Mouse (Mus musculus): ENCODE measurements around the gene Npnt. TPM values are rescaled to one million over a fixed set of nuclear protein-coding genes. Genes with fewer than 3 reads are reported as not detected.

Gene Npnt
- total RNA-seq, 1 experiment = 8.6 TPM

GRCm38 (mm10) chr3:132919240-132919639 is 30.9 kb downstream of the Npnt start:
- Histone ChIP-seq H3K9me3 (ENCODE audit: control insufficient read depth, insufficient read depth, low read depth, low read length) (no peaks in the 10 kb centered on the region), H3K9ac (ENCODE audit: insufficient read depth, low read depth, low read length, poor library complexity, severe bottlenecking) (no peak overlapping the region), H3K4me1 (ENCODE audit: control insufficient read depth in 2 of 2, insufficient read depth in 2 of 2, low read length in 2 of 2, poor library complexity in 1 of 2) (peaks cover 0 to 3% of the 10 kb centered on the region in 2 experiments; a peak in 1 of 4 replicates), H3K36me3 (ENCODE audit: control insufficient read depth, insufficient read depth, low read length, poor library complexity, severe bottlenecking) (no peaks in the 10 kb centered on the region), H3K4me3 (ENCODE audit: insufficient read depth in 1 of 2, low read depth in 1 of 2, low read length in 2 of 2, poor library complexity in 1 of 2, severe bottlenecking in 1 of 2) (no peak overlapping the region), H3K27ac (ENCODE audit: insufficient read depth, low read depth, low read length, poor library complexity, severe bottlenecking) (no peak overlapping the region)
- TF ChIP-seq MAFK (IDR thresholded peaks at IDR 0.05; ENCODE audit: insufficient read depth, low read depth, low read length) (no peak), ZNF384 (IDR thresholded peaks at IDR 0.05; ENCODE audit: low read depth, low read length) (no peak), CHD2 (IDR thresholded peaks at IDR 0.05; ENCODE audit: low read depth, low read length) (no peak), HCFC1 (IDR thresholded peaks at IDR 0.05; ENCODE audit: borderline replicate concordance, insufficient read depth, low read length) (no peak), ZC3H11A (IDR thresholded peaks at IDR 0.05; ENCODE audit: borderline replicate concordance, low read depth, low read length) (no peak)
- in situ Hi-C loops (cut with MboI; ENCODE audit: low sequenced_read_pairs in 2 of 2, unreplicated experiment in 2 of 2) = no loop called here
- DNase-seq (ENCODE audit: low read depth, low spot score) = no peak

- Histone ChIP-seq H3K4me1 (ENCODE audit: control insufficient read depth in 2 of 2, insufficient read depth in 2 of 2, low read length in 2 of 2, poor library complexity in 1 of 2) (peaks cover 0 to 3% of the 10 kb centered on the region in 2 experiments; a peak in 1 of 4 replicates), H3K36me3 (ENCODE audit: control insufficient read depth, insufficient read depth, low read length, poor library complexity, severe bottlenecking) (no peaks in the 10 kb centered on the region), H3K27ac (ENCODE audit: insufficient read depth, low read depth, low read length, poor library complexity, severe bottlenecking) (no peak overlapping the region), H3K4me3 (ENCODE audit: insufficient read depth in 1 of 2, low read depth in 1 of 2, low read length in 2 of 2, poor library complexity in 1 of 2, severe bottlenecking in 1 of 2) (no peak overlapping the region), H3K9ac (ENCODE audit: insufficient read depth, low read depth, low read length, poor library complexity, severe bottlenecking) (no peak overlapping the region), H3K9me3 (ENCODE audit: control insufficient read depth, insufficient read depth, low read depth, low read length) (no peaks in the 10 kb centered on the region)
- no peak for DNase-seq (ENCODE audit: low read depth, low spot score)
- in situ Hi-C loops (cut with MboI; ENCODE audit: low sequenced_read_pairs in 2 of 2, unreplicated experiment in 2 of 2) = no loop called here
- TF ChIP-seq HCFC1 (IDR thresholded peaks at IDR 0.05; ENCODE audit: borderline replicate concordance, insufficient read depth, low read length) (no peak), CHD2 (IDR thresholded peaks at IDR 0.05; ENCODE audit: low read depth, low read length) (no peak)
Measured at GRCm38 (mm10) chr3:132917356-132918090, 32.6 kb downstream of the Npnt start.

- Histone ChIP-seq H3K9me3 (ENCODE audit: control insufficient read depth, insufficient read depth, low read depth, low read length) (no peaks in the 10 kb centered on the region), H3K27ac (ENCODE audit: insufficient read depth, low read depth, low read length, poor library complexity, severe bottlenecking) (no peak overlapping the region), H3K9ac (ENCODE audit: insufficient read depth, low read depth, low read length, poor library complexity, severe bottlenecking) (no peak overlapping the region), H3K36me3 (ENCODE audit: control insufficient read depth, insufficient read depth, low read length, poor library complexity, severe bottlenecking) (no peaks in the 10 kb centered on the region), H3K4me1 (ENCODE audit: control insufficient read depth in 2 of 2, insufficient read depth in 2 of 2, low read length in 2 of 2, poor library complexity in 1 of 2) (peaks cover 0 to 3% of the 10 kb centered on the region in 2 experiments; a peak in 1 of 4 replicates), H3K4me3 (ENCODE audit: insufficient read depth in 1 of 2, low read depth in 1 of 2, low read length in 2 of 2, poor library complexity in 1 of 2, severe bottlenecking in 1 of 2) (no peak overlapping the region)
- no peak for DNase-seq (ENCODE audit: low read depth, low spot score)
- TF ChIP-seq HCFC1 (IDR thresholded peaks at IDR 0.05; ENCODE audit: borderline replicate concordance, insufficient read depth, low read length) (no peak), CHD2 (IDR thresholded peaks at IDR 0.05; ENCODE audit: low read depth, low read length) (no peak), ZNF384 (IDR thresholded peaks at IDR 0.05; ENCODE audit: low read depth, low read length) (no peak), ZC3H11A (IDR thresholded peaks at IDR 0.05; ENCODE audit: borderline replicate concordance, low read depth, low read length) (no peak), MAFK (IDR thresholded peaks at IDR 0.05; ENCODE audit: insufficient read depth, low read depth, low read length) (no peak)
- in situ Hi-C loops (cut with MboI; ENCODE audit: low sequenced_read_pairs in 2 of 2, unreplicated experiment in 2 of 2) = no loop called here
Measured at GRCm38 (mm10) chr3:132915661-132916060, 34.4 kb downstream of the Npnt start.

- H3K27ac ChIP-seq (ENCODE audit: insufficient read depth, low read depth, low read length, poor library complexity, severe bottlenecking) = 0 out of 2 replicates have a peak overlapping the region, but pooled peaks have one; percentile 31
- no peak overlapping the region for H3K9ac ChIP-seq (ENCODE audit: insufficient read depth, low read depth, low read length, poor library complexity, severe bottlenecking)
- H3K9me3 ChIP-seq (ENCODE audit: control insufficient read depth, insufficient read depth, low read depth, low read length) = no peaks in the 10 kb centered on the region
- no peak overlapping the region for H3K4me3 ChIP-seq (ENCODE audit: insufficient read depth in 1 of 2, low read depth in 1 of 2, low read length in 2 of 2, poor library complexity in 1 of 2, severe bottlenecking in 1 of 2)
- in situ Hi-C loops (cut with MboI; ENCODE audit: low sequenced_read_pairs in 2 of 2, unreplicated experiment in 2 of 2) = no loop called here
- DNase-seq (ENCODE audit: low read depth, low spot score) = no peak
- H3K36me3 ChIP-seq (ENCODE audit: control insufficient read depth, insufficient read depth, low read length, poor library complexity, severe bottlenecking) = no peaks in the 10 kb centered on the region
- peaks cover 0 to 3% of the 10 kb centered on the region in 2 experiments; a peak in 1 of 4 replicates for H3K4me1 ChIP-seq (ENCODE audit: control insufficient read depth in 2 of 2, insufficient read depth in 2 of 2, low read length in 2 of 2, poor library complexity in 1 of 2)
- TF ChIP-seq CHD2 (IDR thresholded peaks at IDR 0.05; ENCODE audit: low read depth, low read length) (no peak), ZNF384 (IDR thresholded peaks at IDR 0.05; ENCODE audit: low read depth, low read length) (no peak)
Measured at GRCm38 (mm10) chr3:132912420-132912819, 37.7 kb downstream of the Npnt start.

- TF ChIP-seq MAFK (IDR thresholded peaks at IDR 0.05; ENCODE audit: insufficient read depth, low read depth, low read length) (no peak), ZC3H11A (IDR thresholded peaks at IDR 0.05; ENCODE audit: borderline replicate concordance, low read depth, low read length) (no peak), ZNF384 (IDR thresholded peaks at IDR 0.05; ENCODE audit: low read depth, low read length) (no peak), CHD2 (IDR thresholded peaks at IDR 0.05; ENCODE audit: low read depth, low read length) (no peak)
- Histone ChIP-seq H3K4me3 (ENCODE audit: insufficient read depth in 1 of 2, low read depth in 1 of 2, low read length in 2 of 2, poor library complexity in 1 of 2, severe bottlenecking in 1 of 2) (no peak overlapping the region), H3K27ac (ENCODE audit: insufficient read depth, low read depth, low read length, poor library complexity, severe bottlenecking) (no peak overlapping the region), H3K9ac (ENCODE audit: insufficient read depth, low read depth, low read length, poor library complexity, severe bottlenecking) (no peak overlapping the region), H3K4me1 (ENCODE audit: control insufficient read depth in 2 of 2, insufficient read depth in 2 of 2, low read length in 2 of 2, poor library complexity in 1 of 2) (peaks cover 0 to 3% of the 10 kb centered on the region in 2 experiments; a peak in 1 of 4 replicates), H3K36me3 (ENCODE audit: control insufficient read depth, insufficient read depth, low read length, poor library complexity, severe bottlenecking) (no peaks in the 10 kb centered on the region), H3K9me3 (ENCODE audit: control insufficient read depth, insufficient read depth, low read depth, low read length) (no peaks in the 10 kb centered on the region)
- no peak for DNase-seq (ENCODE audit: low read depth, low spot score)
- in situ Hi-C loops (cut with MboI; ENCODE audit: low sequenced_read_pairs in 2 of 2, unreplicated experiment in 2 of 2) = no loop called here
Measured at GRCm38 (mm10) chr3:132911716-132912115, 38.4 kb downstream of the Npnt start.

All from ES-E14 (cell line).